8 mouse cellular contexts compared by ENCODE assay signal in the genomic region with DNA sequence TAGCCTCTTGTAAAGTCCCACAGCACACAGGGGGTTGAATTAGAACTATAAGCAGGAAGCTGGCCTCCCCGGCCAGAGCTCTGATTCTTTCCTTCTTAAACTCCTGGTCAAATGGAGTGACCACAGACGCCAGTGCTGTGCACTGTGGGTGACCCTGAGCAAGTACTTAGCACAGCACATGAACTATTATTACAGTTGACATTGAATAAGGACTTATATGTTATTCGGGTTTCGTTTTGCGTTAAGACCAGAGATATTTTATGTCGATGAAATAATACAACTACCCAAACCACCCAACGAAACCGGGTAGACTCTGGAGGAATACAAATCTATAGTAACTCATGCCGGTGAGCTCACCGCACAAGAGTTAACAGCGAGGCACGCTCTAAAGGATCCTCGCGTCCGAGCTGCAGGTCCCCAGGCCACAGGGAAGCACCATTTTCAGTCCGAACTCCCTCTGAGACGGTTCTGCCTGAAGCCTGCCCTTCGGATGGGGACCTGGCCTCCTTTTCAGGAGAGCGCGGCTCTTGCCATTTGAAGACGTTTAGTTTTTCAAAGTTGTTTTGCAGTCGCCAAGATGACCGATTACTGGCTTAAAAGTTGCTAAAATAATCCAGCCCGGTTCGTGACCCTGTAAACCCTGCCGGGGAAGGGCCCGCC. TPM values are rescaled to one million over a fixed set of nuclear protein-coding genes. Genes with fewer than 3 reads are reported as not detected.
DNase-seq lines count a peak whose midpoint lies in the region; ATAC-seq and TF ChIP-seq lines count a peak whose summit lies in the region.

No protein-coding gene starts in this region.

- H3K9ac ChIP-seq in liver, embryonic 11.5 days (ENCODE audit: low read depth, low read length), result peak overlapping the region; percentile 76

- peak overlapping the region; percentile 85 for H3K4me2 ChIP-seq in liver, embryonic 11.5 days

- H3K4me1 ChIP-seq in liver, embryonic 11.5 days (replicated peaks; ENCODE audit: control insufficient read depth, insufficient read depth, low read length), result peaks cover 17% of the 10 kb centered on the region

- H3K9me3 ChIP-seq in liver, embryonic 11.5 days (ENCODE audit: control insufficient read depth, low read length), result no peaks in the 10 kb centered on the region

- DNase-seq in gastrocnemius, adult 2 months, result no peak
- no peak for DNase-seq in gastrocnemius, postnatal 25 days
- DNase-seq in MN1 (ENCODE audit: low spot score), result peak; percentile 30
- DNase-seq in forelimb bud, embryonic 11.5 days (ENCODE audit: low read depth, low spot score), result peak; percentile 9
- DNase-seq in liver, embryonic 11.5 days (ENCODE audit: low spot score), result no peak
- peak; percentile 15 for DNase-seq in skeletal muscle tissue, adult 2 months (ENCODE audit: low read depth, low spot score)
- no peak for DNase-seq in right cerebral cortex, postnatal 36 days (ENCODE audit: low spot score in 2 of 2)
- DNase-seq in testis, postnatal 10 days (ENCODE audit: low spot score), result no peak

- no peak for TF ChIP-seq CTCF in gastrocnemius, adult 2 months (IDR thresholded peaks at IDR 0.05)

- intact Hi-C loops in gastrocnemius, adult 2 months (cut with DNase I), result loop anchor here (1.0 to 10.0 kb wide), 2 partner anchors 22 to 1510 kb away; a partner anchor contains a TSS

- no peaks in the 10 kb centered on the region for H3K27me3 ChIP-seq in liver, embryonic 11.5 days (replicated peaks; ENCODE audit: control insufficient read depth, insufficient read depth, low read length)

- H3K36me3 ChIP-seq in liver, embryonic 11.5 days (ENCODE audit: control insufficient read depth, insufficient read depth, low read length), result peaks cover 2% of the 10 kb centered on the region; the same call in 1 of the 2 replicates

- 1% methylated on average over 27 of the region's 27 CpGs for WGBS in liver, embryonic 11.5 days

- peak overlapping the region; percentile 95 for H3K27ac ChIP-seq in gastrocnemius, adult 2 months
- H3K27ac ChIP-seq in liver, embryonic 11.5 days (ENCODE audit: low read depth, low read length), result peak overlapping the region; percentile 71

- no peak for ATAC-seq in liver, embryonic 11.5 days (replicated peaks; ENCODE audit: low FRiP score)

- peak overlapping the region; percentile 82 for H3K4me3 ChIP-seq in gastrocnemius, adult 2 months
- H3K4me3 ChIP-seq in liver, embryonic 11.5 days (ENCODE audit: low read depth, low read length), result peak overlapping the region; percentile 70

RNA-seq across cellular contexts. Expression of a gene that starts 0.6 kb away (rescaled TPM):
- total RNA-seq in gastrocnemius, adult 2 months (2021), result 1 to 10 TPM; 6.8 to 8.1 TPM
- 1 to 10 TPM; 7.2 to 8.0 TPM for total RNA-seq in gastrocnemius, postnatal 25 days (2021)
- polyA plus RNA-seq in liver, embryonic 11.5 days (2014; fragmentation: Nextera tagmentation; extraction: Ambion mirVana), result 31.5 and 31.6 TPM in 2 replicates

RNA-seq across cellular contexts. Expression of a gene that starts 21.8 kb away (rescaled TPM):
- 10 to 100 TPM; 10.0 to 10.4 TPM for total RNA-seq in gastrocnemius, adult 2 months (2021)
- 10 to 100 TPM in 1 of 2 experiments, 1 to 10 TPM in 1; 7.1 to 11.6 TPM for total RNA-seq in gastrocnemius, postnatal 25 days (2021)
- 25.8 and 31.5 TPM in 2 replicates for polyA plus RNA-seq in liver, embryonic 11.5 days (2014; fragmentation: Nextera tagmentation; extraction: Ambion mirVana)

RNA-seq across cellular contexts. Expression of a gene that starts 33.1 kb away (rescaled TPM):
- total RNA-seq in gastrocnemius, adult 2 months (2021), result 1 to 10 TPM; 3.2 to 3.6 TPM
- 1 to 10 TPM; 4.9 to 5.9 TPM for total RNA-seq in gastrocnemius, postnatal 25 days (2021)
- polyA plus RNA-seq in liver, embryonic 11.5 days (2014; fragmentation: Nextera tagmentation; extraction: Ambion mirVana), result 0.27 and 0.65 TPM in 2 replicates

RNA-seq across cellular contexts. Expression of a gene that starts 51.4 kb away (rescaled TPM):
- total RNA-seq in gastrocnemius, adult 2 months (2021), result 1 to 10 TPM; 5.6 to 6.7 TPM
- 1 to 10 TPM; 7.0 to 7.4 TPM for total RNA-seq in gastrocnemius, postnatal 25 days (2021)
- polyA plus RNA-seq in liver, embryonic 11.5 days (2014; fragmentation: Nextera tagmentation; extraction: Ambion mirVana), result 29.2 and 30.0 TPM in 2 replicates

Comparison
In these comparisons a context has a peak if more than half of its experiments do, and no peak if none do; other contexts are left out.
1. DNase-seq: peak in MN1 (single experiment), forelimb bud, embryonic 11.5 days (single experiment) and skeletal muscle tissue, adult 2 months (single experiment); none in gastrocnemius, adult 2 months (single experiment), gastrocnemius, postnatal 25 days (single experiment), liver, embryonic 11.5 days (single experiment), right cerebral cortex, postnatal 36 days (0 of 2) and testis, postnatal 10 days (single experiment).